Mouse (Mus musculus) spleen, postnatal 14 days (tissue): ENCODE results near the gene Trim15.
A peak's percentile ranks its signal among the peaks of the same experiment; 100 is the strongest.

Experiments used
- DNase-seq, 2 experiments: peaks; one replicate each; pipeline ENCODE4 v3.0.0; 2021 to 2022; ENCODE audit warnings: low spot score in 2 of 2

The Trim15 gene

DNA sequence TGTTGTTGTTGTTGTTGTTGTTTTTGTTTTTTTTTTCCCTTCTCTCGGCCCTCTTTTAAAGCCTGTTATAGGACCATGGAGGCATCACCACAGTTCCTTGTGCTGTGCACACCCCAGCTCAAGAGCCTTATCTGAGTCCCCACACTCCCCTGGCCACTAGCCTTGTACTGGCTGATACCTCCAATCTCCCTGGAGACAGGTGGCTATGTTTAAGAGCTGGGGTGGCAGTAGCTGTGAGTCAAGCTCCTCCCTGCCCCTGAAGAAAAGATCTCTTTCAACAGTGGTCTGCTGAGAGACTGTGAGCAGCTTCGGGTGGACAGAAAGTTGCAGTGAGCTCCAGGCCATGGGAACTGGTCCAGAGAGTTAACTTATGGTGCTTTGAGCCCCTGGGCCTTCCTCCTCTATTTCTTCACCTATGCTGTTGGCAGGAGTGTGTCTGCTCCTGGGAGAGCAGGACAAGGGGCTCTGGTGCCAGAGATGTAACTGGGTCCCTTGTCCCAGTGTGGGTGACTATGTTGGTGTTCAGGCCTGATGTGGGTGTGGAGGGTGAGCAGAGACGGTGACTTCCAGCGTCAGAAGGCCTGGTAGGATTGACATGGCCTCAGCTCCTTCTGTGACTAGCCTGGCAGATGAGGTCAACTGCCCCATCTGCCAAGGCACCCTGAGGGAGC lies 2.4 kb upstream of the Trim15 start, which contains the start of gene Trim10:
Gene Trim10 (plus strand): TSS at position 291 of the 671 bp plus-strand sequence.
- DNase-seq: peak; percentile 58 to 73

DNA sequence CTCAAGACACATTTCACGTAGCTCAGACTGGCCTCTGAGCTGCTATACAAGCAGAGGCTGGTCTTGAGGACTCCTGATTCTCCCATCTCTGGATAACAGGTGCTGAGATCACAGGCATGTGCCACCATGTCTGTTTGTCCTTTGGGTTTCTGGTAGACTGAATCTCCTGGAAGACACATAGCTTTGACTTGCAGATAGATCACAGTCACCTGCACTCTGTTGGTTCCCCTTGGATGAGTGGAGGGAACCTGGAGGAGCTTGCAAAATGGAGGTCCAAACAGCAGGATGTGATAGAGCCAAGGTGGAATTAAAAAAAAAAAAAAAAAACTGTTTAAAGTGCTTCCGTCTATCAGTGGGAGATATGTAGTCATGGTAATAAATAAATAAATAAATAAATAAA lies 1.8 kb upstream of the Trim15 start:
- DNase-seq: no peak

- no peak for DNase-seq
Observed at GRCm38 (mm10) chr17:36861680-36862079, 5.3 kb downstream of the Trim15 start.

- no peak for DNase-seq
Observed at GRCm38 (mm10) chr17:36858181-36858580, 8.8 kb downstream of the Trim15 start.

GRCm38 (mm10) chr17:36856236-36856635 lies 10.8 kb downstream of the Trim15 start:
- no peak for DNase-seq

DNA sequence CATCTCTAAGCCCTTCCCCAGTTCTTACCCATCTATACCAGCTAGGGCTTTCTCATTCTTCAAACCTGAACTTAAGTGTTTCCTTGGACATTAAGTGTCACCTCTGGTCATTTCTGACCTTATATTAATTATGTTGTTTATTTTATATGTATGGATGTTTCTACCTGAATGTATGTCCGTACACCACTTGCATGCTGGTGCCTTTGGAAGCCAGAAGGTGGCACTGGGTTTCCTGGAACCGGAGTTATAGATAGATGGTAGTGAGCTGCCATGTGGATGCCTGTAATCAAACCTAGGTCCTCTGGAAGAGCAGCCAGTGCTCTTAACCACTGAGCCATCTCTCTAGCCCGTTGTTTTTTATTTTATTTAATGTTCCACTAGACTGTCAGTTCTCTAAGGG lies 11.5 kb downstream of the Trim15 start:
- no peak for DNase-seq

GRCm38 (mm10) chr17:36851627-36852026 lies 15.4 kb downstream of the Trim15 start:
- no peak for DNase-seq

DNA sequence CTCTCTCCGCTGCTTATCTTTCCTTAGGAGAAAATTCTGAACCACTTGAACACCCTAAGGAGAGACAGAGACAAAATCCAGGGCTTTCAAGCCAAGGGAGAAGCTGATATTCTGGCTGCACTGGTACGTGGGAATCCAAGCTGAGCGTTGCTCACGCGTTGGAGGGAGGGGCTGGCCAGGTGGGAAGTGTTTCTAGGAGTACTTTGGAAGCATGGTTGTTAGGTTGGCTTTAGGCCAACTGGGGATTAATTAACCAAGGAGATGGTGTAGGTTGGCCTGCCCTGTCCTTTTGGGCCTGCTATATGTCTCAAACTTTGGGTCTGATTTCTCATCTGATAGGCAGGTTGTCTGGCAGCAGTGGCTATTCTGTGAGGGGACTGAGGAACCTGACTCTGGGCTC lies 15.8 kb downstream of the Trim15 start:
- DNase-seq: no peak

GRCm38 (mm10) chr17:36849992-36850391 lies 17.0 kb downstream of the Trim15 start:
- DNase-seq: no peak

DNA sequence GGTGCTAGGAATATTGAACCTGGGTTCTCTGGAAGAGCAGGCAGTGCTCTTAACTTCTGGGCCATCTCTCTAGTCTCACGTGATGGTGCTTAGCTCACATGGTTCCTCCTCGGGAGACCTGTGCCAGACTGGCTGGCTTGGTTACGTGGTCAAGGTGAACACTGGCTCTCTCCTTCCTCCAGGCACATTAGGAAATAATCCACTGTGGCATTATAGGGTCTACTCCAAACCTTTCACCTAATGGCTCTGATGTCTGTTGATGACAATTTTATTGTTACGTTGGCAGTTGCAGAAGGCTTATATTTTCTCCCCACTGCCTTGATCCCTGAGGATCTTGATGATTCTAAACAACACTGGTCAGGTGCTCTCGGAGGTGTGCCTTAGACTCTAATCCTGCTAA lies 18.1 kb downstream of the Trim15 start:
- no peak for DNase-seq

DNA sequence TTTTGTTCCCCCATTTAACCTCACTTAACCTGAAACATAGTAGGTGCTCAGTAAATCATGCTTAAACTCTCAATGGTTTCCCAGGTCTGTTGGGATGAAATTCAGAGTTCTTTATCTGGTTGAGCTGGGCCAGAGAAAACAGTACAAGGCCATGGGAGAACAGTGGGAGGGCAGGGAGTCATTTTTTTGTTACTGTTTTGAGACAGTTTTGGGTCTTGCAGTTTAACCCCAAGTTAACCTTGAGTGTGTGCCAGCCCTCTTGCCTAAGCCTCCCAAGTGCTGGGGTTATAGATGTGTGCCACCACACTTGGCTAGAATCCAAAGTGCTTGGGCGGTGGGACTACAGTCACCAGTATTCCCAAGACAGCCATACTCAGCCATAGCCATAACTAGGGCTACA lies 22.3 kb downstream of the Trim15 start:
- DNase-seq: no peak

- DNase-seq: no peak
Observed at GRCm38 (mm10) chr17:36844286-36844719, 22.7 kb downstream of the Trim15 start.

GRCm38 (mm10) chr17:36843696-36844095 lies 23.3 kb downstream of the Trim15 start:
- DNase-seq: no peak

DNA sequence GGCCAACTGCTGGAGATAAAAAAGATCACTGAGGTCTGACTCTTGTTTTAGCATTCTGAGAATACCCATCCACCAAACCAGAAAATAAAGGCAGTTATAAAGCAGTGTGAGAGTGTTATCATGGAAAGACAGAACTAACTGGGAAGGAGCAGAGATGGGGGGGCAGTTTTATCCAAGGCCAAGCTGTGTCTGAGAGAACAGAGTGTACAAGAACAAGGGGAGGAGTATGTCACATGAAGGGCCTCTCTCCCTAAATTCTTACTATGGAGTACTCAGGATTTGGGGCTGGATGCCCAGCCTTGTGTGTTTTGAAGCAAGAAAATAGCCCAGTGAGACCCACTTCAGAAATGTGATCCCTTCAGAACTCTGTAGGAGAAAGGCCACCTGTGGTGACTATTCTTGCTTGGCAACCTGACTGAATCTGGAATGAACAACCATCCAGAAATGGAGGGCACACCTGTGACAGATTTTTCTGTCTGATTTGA lies 26.0 kb downstream of the Trim15 start:
- DNase-seq: no peak

DNA sequence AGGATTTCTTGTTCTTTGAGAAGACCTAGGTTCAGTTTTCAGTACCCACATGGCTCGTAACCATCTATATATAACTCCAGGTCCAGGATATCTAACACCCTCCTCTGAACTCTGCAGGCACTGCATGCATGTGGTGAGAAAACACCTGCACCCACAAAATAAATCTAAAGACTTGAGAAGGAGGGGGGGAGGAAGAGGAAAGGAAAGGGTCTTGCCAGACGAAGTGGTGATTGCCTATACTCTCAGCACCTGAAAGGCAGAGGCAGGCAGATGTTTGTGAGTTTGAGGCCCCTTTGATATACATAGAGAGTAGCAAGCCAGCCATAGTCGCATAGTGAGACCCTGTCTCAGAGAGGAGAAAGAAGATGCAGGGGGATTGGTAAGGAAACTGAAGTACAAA lies 27.1 kb downstream of the Trim15 start:
- no peak for DNase-seq

GRCm38 (mm10) chr17:36839001-36839400 lies 28.0 kb downstream of the Trim15 start:
- no peak for DNase-seq

GRCm38 (mm10) chr17:36836874-36837647 lies 29.9 kb downstream of the Trim15 start, which contains the start of gene Trim26:
TSS of gene Trim26 (plus strand) at chr17:36837134.
- DNase-seq: peak; percentile 93 to 97

GRCm38 (mm10) chr17:36836427-36836812 lies 30.6 kb downstream of the Trim15 start:
- no peak for DNase-seq

- DNase-seq: peak in 1 of 2 experiments; percentile 50
Observed at GRCm38 (mm10) chr17:36835591-36836426, 31.2 kb downstream of the Trim15 start.

GRCm38 (mm10) chr17:36832694-36833093 lies 34.3 kb downstream of the Trim15 start:
- no peak for DNase-seq

DNA sequence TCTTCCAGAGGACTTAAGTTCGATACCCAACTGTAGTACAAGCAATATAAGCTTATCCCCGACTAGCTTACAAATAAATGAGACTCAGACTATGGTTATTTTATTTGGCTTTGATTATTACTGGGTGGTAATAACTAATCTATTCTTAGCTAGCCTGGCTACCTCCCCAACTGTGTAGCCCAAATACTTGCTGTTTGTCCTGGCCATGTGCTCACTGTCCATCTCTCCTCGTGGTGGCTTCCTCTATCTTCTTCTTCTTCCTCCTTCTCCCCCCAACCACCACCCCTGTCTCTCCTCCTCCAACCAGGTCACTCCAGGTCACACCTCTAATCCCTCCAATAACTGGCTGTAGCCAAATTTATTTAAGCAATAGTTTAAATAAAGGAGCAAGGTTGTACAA lies 36.5 kb downstream of the Trim15 start:
- DNase-seq: no peak

- DNase-seq: no peak
Observed at GRCm38 (mm10) chr17:36828488-36828887, 38.5 kb downstream of the Trim15 start.
